Comparison of ENCODE assay signal across 13 mouse cellular contexts in genomic region chr4:117272459-117272858, GRCm38 (mm10). TPM values are rescaled to one million over a fixed set of nuclear protein-coding genes. Genes with fewer than 3 reads are reported as not detected.
A peak's percentile ranks its signal among the peaks of the same experiment; 100 is the strongest.
DNase-seq lines count a peak whose midpoint lies in the region; ATAC-seq and TF ChIP-seq lines count a peak whose summit lies in the region.
"Had no signal": no experiment of that assay in that cellular context is flagged by ENCODE, and none has a peak within 500 bp of the region (broad histone marks: within the 10 kb centered on the region; RNA-seq: fewer than 3 reads in every experiment).

No protein-coding gene starts in this region.

- peaks cover 24% of the 10 kb centered on the region for H3K9me3 ChIP-seq in forebrain, embryonic 10.5 days
- H3K9me3 ChIP-seq in forebrain, postnatal 0 days (ENCODE audit: low read length), result no peaks in the 10 kb centered on the region
- H3K9me3 ChIP-seq in hindbrain, embryonic 12.5 days (replicated peaks), result no peaks in the 10 kb centered on the region; the same call in 1 of the 2 replicates
- peaks cover 11% of the 10 kb centered on the region for H3K9me3 ChIP-seq in midbrain, embryonic 12.5 days

- peak overlapping the region; percentile 14 for H3K4me3 ChIP-seq in forebrain, embryonic 10.5 days
- no peak overlapping the region for H3K4me3 ChIP-seq in forebrain, postnatal 0 days (ENCODE audit: low read depth, low read length)
- no peak overlapping the region for H3K4me3 ChIP-seq in hindbrain, embryonic 12.5 days
- no peak overlapping the region for H3K4me3 ChIP-seq in midbrain, embryonic 12.5 days

- ATAC-seq in forebrain, postnatal 0 days, result no peak
- peak; percentile 51 for ATAC-seq in hindbrain, embryonic 12.5 days (ENCODE audit: low FRiP score)
- ATAC-seq in midbrain, embryonic 12.5 days (ENCODE audit: low FRiP score, low read depth), result peak; percentile 77
- no peak for ATAC-seq in granulocyte monocyte progenitor cell, adult 5-6 weeks (replicated peaks; ENCODE audit: poor library complexity, severe bottlenecking)

- 9% methylated on average over 12 of the region's 12 CpGs for WGBS in forebrain, embryonic 10.5 days
- WGBS in forebrain, postnatal 0 days, result 7% methylated on average over 12 of the region's 12 CpGs
- 7% methylated on average over 12 of the region's 12 CpGs for WGBS in hindbrain, embryonic 12.5 days
- WGBS in midbrain, embryonic 12.5 days, result 7% methylated on average over 12 of the region's 12 CpGs

- H3K36me3 ChIP-seq in forebrain, embryonic 10.5 days (replicated peaks), result peaks cover 66% of the 10 kb centered on the region
- peaks cover 55% of the 10 kb centered on the region for H3K36me3 ChIP-seq in forebrain, postnatal 0 days (ENCODE audit: insufficient read depth)
- H3K36me3 ChIP-seq in hindbrain, embryonic 12.5 days, result peaks cover 62% of the 10 kb centered on the region
- H3K36me3 ChIP-seq in midbrain, embryonic 12.5 days, result peaks cover 51% of the 10 kb centered on the region

- H3K27ac ChIP-seq in forebrain, embryonic 10.5 days, result peak overlapping the region; percentile 72
- H3K27ac ChIP-seq in forebrain, postnatal 0 days (ENCODE audit: low read depth, low read length), result no peak overlapping the region; the same call in 1 of the 2 replicates
- H3K27ac ChIP-seq in hindbrain, embryonic 12.5 days, result peak overlapping the region; percentile 82
- H3K27ac ChIP-seq in midbrain, embryonic 12.5 days (replicated peaks), result peak overlapping the region; percentile 72
- H3K27ac ChIP-seq: kidney, postnatal 0 days had no signal

- DNase-seq in forebrain, embryonic 10.5 days (ENCODE audit: extremely low spot score, low spot score), result peak; percentile 62
- no peak for DNase-seq in forebrain, postnatal 0 days
- peak; percentile 56 for DNase-seq in embryo, embryonic 10 days (ENCODE audit: low spot score)
- no peak for DNase-seq in layer of hippocampus, adult 11-12 months (ENCODE audit: low spot score)
- DNase-seq in kidney, adult 18-20 months, result no peak
- DNase-seq: adrenal gland, adult 2 months; cerebellum, adult 11-12 months; lung, postnatal 14 days had no signal

- TF ChIP-seq CTCF in forebrain, postnatal 0 days (IDR thresholded peaks at IDR 0.05; ENCODE audit: low read depth), result no peak

- peaks cover 33% of the 10 kb centered on the region for H3K4me1 ChIP-seq in forebrain, embryonic 10.5 days
- H3K4me1 ChIP-seq in forebrain, postnatal 0 days (ENCODE audit: insufficient read depth), result no peaks in the 10 kb centered on the region
- peaks cover 36% of the 10 kb centered on the region for H3K4me1 ChIP-seq in hindbrain, embryonic 12.5 days
- H3K4me1 ChIP-seq in midbrain, embryonic 12.5 days, result peaks cover 25% of the 10 kb centered on the region

- H3K27me3 ChIP-seq in forebrain, embryonic 10.5 days (ENCODE audit: poor library complexity, severe bottlenecking), result peaks cover 71% of the 10 kb centered on the region
- no peaks in the 10 kb centered on the region for H3K27me3 ChIP-seq in forebrain, postnatal 0 days (ENCODE audit: insufficient read depth, low read length)
- peaks cover 8% of the 10 kb centered on the region for H3K27me3 ChIP-seq in hindbrain, embryonic 12.5 days
- peaks cover 88% of the 10 kb centered on the region for H3K27me3 ChIP-seq in midbrain, embryonic 12.5 days

- no peak overlapping the region for H3K4me2 ChIP-seq in forebrain, postnatal 0 days (ENCODE audit: low read depth)
- H3K4me2 ChIP-seq in hindbrain, embryonic 12.5 days (replicated peaks), result no peak overlapping the region
- H3K4me2 ChIP-seq in midbrain, embryonic 12.5 days (replicated peaks), result no peak overlapping the region

- H3K9ac ChIP-seq in forebrain, postnatal 0 days, result no peak overlapping the region
- no peak overlapping the region for H3K9ac ChIP-seq in hindbrain, embryonic 12.5 days
- H3K9ac ChIP-seq in midbrain, embryonic 12.5 days (replicated peaks), result no peak overlapping the region

RNA-seq across cellular contexts. Expression of gene Armh1, which starts 20.5 kb away (rescaled TPM):
- 0.15 and 0.53 TPM in 2 replicates for polyA plus RNA-seq in forebrain, embryonic 10.5 days (2016; fragmentation: Nextera tagmentation; extraction: Ambion mirVana)
- 1.5 and 1.8 TPM in 2 replicates for total RNA-seq in forebrain, postnatal 0 days (2014; rRNA removed)
- 2.0 and 2.5 TPM in 2 replicates for polyA plus RNA-seq in forebrain, postnatal 0 days (2015; fragmentation: Nextera tagmentation; extraction: Ambion mirVana)
- 0.78 and 1.3 TPM in 2 replicates for polyA plus RNA-seq in hindbrain, embryonic 12.5 days (2016; fragmentation: Nextera tagmentation; extraction: Ambion mirVana)
- polyA plus RNA-seq in midbrain, embryonic 12.5 days (2016; fragmentation: Nextera tagmentation; extraction: Ambion mirVana), result 0.32 and 0.47 TPM in 2 replicates
- not detected in 2 replicates for total RNA-seq in granulocyte monocyte progenitor cell, adult 5-6 weeks (2014; fragmentation: Nextera tagmentation)
- not detected in 2 replicates for total RNA-seq in granulocyte monocyte progenitor cell, adult 5-6 weeks (2017)
- total RNA-seq: liver, adult 2 months had no signal
- polyA plus RNA-seq: liver, adult 2 months had no signal

RNA-seq across cellular contexts. Expression of gene Tmem53, which starts 20.7 kb away (rescaled TPM):
- polyA plus RNA-seq in forebrain, embryonic 10.5 days (2016; fragmentation: Nextera tagmentation; extraction: Ambion mirVana), result 7.3 and 7.8 TPM in 2 replicates
- total RNA-seq in forebrain, postnatal 0 days (2014; rRNA removed), result 9.8 and 11.6 TPM in 2 replicates
- 10.5 and 12.4 TPM in 2 replicates for polyA plus RNA-seq in forebrain, postnatal 0 days (2015; fragmentation: Nextera tagmentation; extraction: Ambion mirVana)
- polyA plus RNA-seq in hindbrain, embryonic 12.5 days (2016; fragmentation: Nextera tagmentation; extraction: Ambion mirVana), result 9.0 and 9.6 TPM in 2 replicates
- polyA plus RNA-seq in midbrain, embryonic 12.5 days (2016; fragmentation: Nextera tagmentation; extraction: Ambion mirVana), result 7.1 TPM in 2 replicates
- total RNA-seq in granulocyte monocyte progenitor cell, adult 5-6 weeks (2014; fragmentation: Nextera tagmentation), result 3.7 and 5.1 TPM in 2 replicates
- 0.36 and 4.8 TPM in 2 replicates for total RNA-seq in granulocyte monocyte progenitor cell, adult 5-6 weeks (2017)

Comparison
In these comparisons a context has a peak if more than half of its experiments do, and no peak if none do; other contexts are left out.
1. DNase-seq: peak in forebrain, embryonic 10.5 days (single experiment) and embryo, embryonic 10 days (single experiment); none in forebrain, postnatal 0 days (single experiment), layer of hippocampus, adult 11-12 months (single experiment) and kidney, adult 18-20 months (single experiment).
2. ATAC-seq: peak in hindbrain, embryonic 12.5 days (single experiment) and midbrain, embryonic 12.5 days (single experiment); none in forebrain, postnatal 0 days (single experiment) and granulocyte monocyte progenitor cell, adult 5-6 weeks (single experiment).